Mouse (Mus musculus) cerebellum, postnatal 10 days (tissue): ENCODE measurements around the gene Cpn2.
A peak's percentile ranks its signal among the peaks of the same experiment; 100 is the strongest.

Experiments used
- DNase-seq, 2 experiments: peaks; one replicate each; pipeline ENCODE4 v3.0.0; 2021; ENCODE audit warnings: mixed read lengths in 2 of 2

The Cpn2 gene

DNA sequence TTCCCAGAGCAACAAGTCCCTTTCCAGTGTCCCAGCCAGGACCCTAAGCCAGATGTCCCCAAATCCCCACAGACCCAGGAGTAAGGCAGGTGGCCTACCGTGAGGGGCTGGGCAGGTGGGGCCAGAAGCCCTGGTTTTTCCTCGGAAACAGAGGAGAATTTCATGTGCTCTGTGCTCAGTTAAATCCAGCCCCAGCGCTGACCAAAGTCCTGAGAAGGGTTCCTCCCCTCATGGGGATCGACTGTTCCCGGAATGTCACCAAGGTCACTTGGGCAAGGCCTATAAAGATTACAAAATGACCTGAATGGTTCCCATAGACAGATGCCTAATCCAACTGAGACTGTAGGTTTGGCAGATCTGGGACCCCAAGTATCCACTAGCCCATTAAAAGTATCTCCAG is at the start of gene Cpn2:
Gene Cpn2 (minus strand): TSS at position 141 of the 400 bp plus-strand sequence.
- DNase-seq = no peak

DNA sequence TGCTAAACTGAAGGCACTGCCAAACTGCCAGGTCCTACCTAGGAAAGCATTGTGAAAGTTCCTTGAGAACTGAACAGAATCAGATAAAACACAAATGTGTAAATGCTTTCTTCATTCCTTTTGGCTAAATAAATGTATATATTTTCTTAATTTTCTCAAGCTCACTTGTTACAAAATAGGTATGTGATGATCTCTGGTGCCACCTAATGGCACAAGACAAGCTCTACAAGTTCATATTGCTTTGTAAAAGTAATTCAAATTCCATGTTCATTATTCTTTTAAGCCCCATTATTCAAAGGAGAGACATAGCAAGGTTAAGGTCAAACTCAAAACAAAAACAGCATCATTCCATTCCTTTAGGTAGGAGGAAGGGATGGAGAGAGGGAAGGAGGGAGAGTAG is 46.9 kb upstream of the Cpn2 start:
- peak in 1 of 2 experiments; percentile 41 for DNase-seq

DNA sequence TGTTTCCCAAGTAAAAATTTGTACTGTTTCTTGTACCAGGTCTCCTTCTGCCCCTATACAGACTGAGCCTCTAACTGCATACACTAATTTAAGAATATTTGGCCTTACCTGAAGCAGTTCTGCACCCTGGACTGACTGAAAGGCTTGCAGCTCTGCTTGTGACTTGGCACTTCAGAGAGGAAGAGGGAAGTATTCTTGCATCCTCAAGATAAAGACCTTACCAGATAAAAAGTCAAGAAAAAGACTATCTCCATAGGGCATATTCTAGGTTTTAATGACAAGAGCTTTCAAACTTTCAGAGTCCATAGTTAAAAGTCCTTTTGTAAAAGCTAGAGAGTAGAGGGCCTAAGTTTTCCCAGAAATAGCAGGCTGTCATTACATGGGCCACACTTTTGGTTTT is 43.3 kb upstream of the Cpn2 start, which contains the start of gene Gp5:
Gene Gp5 (minus strand): TSS at position 133 of the 400 bp plus-strand sequence.
- no peak for DNase-seq

DNA sequence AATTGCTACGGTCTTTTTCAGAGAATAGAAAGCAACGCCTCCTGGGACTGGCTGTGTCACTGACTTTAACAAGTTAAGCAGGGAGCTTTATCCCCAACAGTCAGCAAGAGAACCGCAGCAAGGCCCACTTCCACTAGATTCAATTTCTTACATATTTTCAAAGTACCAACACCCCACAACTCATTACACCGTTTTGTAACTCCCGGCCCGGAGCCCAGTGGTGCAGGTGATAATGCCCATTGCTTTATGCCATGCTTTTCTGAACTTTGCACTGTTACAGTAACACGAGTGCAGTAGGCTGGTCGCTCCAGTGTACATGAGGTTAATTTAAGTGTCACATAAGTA is 42.8 kb upstream of the Cpn2 start:
- no peak for DNase-seq

DNA sequence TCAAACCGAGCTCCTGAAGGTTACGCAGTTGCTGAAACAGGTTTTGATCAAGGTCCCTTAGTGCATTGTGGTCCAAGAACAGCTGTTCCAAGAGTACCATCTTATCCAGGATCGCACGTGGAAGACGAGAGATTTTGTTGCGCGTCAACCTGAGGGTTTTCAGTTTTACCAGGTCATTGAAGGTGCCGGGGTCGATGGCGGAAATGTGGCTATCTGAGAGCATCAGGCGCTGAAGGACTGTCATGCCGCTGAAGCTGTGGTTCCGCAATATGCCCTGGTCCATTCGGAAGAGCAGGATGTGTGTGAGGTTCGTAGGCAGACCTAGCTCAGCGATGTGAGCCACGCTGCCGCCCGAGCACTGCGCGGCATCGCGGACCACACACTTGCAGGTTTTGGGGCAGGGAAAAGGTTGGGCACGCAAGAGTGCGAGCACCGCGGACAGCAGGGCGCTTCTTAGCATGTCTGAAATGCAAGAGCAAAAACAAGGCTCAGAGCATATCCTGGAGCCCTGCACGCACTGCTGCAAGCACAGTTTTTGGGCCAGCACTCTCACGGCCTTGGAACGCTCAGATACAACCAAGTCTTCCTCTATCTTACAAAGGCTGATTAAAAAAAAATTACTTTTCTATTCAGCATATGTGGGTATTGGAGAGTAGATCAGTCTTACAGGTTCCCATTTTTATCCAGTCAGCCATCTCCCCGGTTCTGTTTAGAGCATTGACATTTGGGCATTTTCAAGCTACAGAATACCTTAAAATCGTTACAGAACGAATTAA is 42.3 kb upstream of the Cpn2 start:
- peak; percentile 34 to 40 for DNase-seq

DNA sequence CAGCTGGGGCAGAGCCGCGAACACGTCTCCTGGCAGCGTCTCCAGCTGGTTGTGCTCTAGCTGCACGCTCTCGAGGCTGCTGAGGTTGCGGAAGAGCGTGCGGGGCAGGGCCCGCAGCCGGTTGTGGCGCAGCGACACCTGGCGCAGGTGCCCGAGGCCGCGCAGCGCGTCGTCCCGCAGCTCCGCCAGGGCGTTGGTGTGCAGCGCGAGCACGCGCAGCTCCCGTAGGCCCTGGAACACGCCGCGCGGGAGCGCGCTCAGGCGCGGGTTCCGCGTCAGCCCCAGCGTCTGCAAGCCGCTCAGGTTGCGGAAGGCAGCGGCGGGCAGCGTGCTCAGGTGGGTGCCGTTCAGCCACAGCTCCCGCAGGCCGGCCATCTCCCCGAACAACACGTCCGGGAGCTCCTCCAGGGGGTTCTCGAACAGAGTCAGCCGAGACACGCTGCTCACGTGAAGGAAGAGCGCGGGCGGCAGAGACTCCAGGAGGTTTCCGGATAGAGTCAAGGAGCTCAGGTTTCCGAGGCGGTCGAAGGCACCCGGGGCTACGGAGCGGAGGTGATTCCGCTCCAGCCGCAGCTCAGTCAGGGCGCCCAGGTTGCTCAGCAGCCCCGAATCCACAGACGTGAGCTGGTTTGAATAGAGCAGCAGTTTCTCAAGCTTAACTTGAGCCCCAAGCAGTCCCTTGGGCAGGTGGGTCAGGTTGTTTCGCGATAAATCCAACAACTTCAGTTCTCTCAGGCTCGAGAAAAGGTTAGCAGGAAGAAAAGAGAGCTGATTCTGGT is 41.5 kb upstream of the Cpn2 start:
- DNase-seq = peak; percentile 75 to 76

DNA sequence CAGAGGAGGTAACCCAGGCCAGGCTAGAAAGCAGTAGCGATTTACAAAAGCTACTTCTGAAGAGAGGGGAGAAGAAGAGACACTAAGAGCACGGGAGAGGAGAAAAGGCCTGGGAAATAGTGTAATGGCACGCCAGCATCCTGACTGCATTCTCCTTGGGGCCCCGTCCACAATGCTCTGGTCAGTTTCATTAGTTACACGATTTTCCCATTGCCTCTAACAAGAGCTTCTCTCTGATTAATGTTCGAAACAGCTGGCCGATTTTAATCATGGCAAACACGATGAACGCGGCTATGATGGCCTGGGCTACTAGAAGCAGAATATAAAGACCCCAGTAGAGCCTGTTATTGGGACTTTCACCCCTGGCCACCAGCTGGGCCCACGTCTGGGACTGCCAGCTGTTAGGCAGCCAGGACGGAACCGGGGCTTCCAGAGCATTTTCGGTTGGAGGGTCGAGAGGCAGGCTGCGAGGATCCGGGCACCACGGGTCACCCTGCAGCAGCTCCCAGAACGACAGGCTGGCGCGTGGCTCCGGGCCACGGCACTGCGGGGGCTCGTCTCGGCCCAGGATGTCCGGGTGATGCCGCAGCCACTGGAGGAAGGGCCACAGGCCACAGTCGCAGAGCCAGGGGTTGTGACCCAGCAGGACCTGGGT is 40.8 kb upstream of the Cpn2 start:
- peak in 1 of 2 experiments; percentile 60 for DNase-seq

DNA sequence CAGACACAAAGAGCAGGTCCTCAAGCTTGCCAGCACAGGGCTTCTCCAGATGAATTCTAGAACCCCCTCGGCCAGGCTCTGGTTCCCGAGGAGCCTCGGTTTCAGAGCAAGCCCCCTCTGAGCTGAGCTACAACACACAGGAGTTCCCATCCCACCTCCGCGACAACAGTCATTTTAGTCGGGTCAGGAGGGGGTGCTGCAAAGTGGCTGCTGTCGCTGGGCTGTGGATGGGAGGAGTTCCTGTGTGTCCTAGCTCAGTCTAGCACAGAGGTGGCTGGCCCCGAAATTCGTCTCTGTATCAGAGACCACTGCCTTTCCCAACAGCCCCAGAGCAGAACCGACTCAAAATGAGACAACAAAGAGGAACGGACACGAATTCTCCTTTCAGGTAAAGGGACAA is 40.0 kb upstream of the Cpn2 start:
- no peak for DNase-seq

DNA sequence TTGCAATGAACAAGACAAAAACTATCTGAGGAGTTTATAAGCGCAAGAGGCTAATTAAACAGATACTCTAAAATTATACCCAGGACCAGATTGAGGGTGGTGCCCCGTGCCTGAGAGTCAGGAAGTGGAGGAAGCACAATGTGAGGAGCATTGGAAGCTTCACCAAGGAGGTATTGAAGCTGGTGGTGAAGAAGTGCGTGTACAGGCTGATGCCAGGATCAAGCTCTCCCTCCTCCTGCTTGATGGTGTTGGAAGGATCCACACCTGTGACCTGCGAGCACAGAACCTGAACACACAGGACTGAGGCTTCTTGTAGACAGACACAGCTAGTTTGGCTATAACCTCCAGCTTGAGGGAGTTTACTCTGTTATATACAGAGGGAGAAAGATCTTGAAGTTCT is 38.8 kb upstream of the Cpn2 start:
- DNase-seq = no peak

DNA sequence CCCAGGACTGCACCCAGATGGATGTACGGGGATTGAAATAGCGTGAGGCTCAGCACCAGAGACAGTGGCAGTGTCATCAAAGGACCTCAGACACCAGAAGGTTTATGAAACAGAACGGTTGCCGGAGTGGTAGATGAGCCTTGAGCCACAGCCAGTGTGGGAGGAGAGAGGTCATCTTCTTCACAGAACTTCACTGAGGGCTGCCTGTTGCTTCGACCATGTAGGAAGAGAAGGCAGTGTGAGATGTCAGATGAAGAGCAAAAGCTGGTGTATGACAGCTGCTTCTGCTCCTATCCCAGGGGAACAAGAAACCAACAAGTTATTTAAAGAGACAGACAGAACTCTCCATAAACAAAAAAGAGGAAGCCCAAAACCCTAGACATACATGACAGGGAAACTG is 36.9 kb upstream of the Cpn2 start:
- DNase-seq = no peak

DNA sequence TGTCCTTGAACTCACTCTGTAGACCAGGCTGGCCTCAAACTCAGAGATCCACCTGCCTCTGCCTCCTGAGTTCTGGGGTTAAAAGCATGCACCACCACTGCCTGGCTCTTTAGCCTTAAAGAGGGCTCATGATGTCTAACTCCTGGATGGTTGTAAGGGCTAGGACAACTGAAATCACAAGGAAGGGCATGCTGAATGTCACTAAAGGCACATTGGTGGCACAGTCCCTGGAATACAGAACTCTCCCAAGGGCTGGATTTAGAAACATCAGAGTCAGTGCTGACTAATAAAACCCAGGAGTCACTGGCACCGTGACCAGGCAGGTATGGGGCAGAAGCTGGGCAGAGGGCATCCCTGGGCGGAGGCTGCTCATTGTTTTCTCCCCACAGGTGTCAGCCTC is 36.1 kb upstream of the Cpn2 start:
- DNase-seq = no peak

DNA sequence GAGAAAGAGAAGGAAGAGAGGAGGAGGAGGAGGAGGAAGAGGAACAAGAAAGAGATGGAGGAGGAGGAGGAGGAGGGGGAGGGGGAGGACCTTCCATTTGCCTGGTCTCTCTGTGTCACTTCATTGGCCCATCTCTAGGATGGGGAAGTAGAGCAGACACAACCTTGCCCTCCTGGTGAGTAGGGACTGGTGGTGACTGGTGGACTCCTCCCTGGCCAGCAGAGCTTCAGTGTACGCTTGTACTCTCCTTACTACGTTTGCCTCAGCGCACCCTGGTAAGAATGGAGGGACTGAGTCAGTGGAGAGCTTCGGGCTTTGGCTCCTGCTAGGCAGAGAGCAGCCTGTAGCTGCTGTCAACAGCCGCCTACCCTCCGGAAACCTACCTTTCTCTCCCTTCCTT is 35.4 kb upstream of the Cpn2 start:
- no peak for DNase-seq

DNA sequence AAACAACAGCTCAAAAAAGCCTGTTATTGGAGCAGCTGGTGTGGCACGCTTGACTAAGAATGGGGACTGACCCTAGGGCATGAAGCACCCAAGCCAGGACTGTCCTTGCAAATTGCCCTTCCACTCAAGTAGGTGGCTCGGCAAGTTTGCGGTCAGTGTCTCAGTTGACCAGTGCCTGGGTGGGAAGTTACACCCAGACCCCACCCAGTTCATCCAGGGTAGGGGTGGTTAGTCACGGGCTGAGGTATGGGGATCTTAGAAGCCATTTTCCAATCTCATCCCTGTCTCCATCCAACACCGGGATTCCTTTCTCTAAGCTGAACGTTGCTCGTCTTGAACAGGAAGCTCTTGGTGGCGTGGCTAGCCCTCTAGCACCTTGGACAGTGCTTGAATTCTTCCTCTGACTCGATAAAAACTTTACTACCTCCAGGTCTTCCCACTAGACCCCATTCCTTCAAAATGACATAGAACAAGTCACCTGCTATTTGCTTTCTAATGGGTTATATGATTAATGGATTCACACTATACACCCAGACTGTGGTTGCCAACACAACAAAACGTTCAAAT is 32.5 kb upstream of the Cpn2 start:
- DNase-seq = no peak

DNA sequence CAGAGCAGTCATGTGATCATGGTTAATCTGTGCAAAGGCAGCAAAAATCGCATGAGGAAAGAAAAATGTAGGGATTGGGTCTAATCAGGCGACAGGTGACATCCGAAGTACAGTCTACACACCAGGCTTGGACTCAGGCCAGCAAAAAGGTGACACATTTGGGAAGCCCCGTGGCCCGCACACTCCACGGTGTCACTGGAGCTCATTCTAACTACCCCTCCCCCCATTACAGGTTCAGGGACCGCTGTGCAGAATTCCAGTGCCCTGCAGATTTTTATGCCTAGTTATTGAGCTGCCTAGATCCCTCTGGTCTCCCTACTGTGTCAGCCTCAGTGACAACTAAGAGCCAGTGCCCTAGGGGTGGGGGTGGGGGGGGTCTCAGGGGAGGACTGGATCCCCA is 30.2 kb upstream of the Cpn2 start:
- no peak for DNase-seq

DNA sequence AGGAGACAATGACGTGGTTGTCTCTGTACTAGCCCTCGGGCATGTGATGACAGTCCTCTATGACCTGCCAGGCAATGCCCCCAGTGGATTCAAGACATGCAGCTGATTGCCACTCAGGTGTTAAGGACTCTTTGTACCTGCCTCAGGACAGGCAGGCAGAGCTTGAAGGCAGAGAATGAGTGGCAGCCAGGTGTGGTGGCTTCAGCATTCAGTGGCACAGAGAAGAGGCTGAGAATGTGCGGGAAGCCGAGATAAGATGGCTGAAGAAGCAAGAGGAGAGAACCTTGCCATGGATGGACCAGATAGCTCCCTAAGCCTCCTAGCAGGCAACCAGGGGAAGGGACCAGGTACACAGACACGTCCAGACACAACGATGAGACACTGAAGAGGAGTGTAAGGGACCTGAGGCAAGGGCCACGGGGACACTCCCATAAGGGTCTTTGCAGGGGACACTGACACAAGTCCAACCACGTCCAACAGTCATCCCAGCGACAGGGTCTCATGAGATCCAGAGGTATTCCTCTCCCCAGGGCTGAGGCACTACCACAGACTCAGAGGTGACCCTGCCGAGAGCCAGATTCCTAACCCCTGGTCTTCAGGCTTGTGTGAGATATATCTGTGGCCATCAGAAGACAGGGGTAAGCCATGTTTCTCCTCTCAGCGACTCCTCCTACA is 29.4 kb upstream of the Cpn2 start:
- DNase-seq = no peak

DNA sequence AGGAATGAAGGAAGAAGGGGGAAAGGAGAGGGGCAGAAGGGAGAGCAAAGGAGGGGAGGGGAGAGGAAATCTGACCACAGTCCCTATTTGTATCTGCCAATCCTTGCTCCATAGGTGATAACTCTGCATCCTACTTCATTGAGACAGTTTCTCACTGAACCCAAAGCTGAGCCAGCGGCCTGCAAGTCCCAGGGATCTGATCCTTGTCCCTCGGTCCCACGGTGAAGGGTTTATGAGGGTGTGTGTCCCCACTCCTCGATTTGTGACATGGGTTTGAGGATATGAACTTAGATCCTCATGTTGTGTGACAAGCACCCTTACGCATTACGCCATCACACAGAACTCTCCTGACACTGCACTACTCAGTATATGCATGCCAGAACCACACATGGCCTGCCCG is 27.8 kb upstream of the Cpn2 start:
- DNase-seq = no peak

DNA sequence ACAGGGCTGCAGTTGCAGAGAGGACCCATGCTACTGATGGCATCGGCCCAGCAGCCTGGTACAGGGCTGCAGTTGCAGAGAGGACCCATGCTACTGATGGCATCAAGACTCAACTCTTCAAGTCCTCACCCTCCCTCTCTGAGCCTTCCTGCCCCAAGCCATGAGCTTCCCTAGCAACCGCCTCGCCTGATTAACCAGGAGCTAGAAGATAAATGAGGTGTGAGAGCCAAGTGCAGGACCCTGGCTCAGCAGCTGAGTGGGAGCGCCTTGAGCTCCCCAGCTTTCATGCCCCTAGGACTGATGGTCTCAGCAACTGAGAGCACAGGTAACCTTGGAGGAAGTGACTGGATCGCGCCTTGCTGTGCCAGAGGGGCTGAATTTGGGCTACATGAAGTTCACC is 23.1 kb upstream of the Cpn2 start:
- DNase-seq = peak; percentile 66 to 79

DNA sequence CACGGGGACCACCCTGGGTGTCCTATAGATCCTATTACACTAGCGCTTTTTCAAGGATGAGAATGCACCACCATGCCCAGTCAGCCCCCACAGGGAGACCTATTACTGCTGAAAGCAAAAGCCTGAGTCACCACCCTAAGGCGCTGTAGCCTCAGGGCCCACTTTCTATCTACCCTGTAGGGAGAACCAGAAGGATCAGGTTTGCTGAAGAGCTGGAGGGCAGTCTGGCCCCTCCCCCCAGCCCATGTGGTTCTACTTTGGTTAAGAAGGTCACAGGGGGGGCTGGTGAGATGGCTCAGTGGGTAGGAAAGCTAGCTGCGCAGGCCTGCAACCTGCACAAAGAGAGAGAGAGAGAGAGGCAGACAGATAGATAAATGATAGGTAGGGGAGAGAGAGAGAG is 18.4 kb upstream of the Cpn2 start:
- no peak for DNase-seq

DNA sequence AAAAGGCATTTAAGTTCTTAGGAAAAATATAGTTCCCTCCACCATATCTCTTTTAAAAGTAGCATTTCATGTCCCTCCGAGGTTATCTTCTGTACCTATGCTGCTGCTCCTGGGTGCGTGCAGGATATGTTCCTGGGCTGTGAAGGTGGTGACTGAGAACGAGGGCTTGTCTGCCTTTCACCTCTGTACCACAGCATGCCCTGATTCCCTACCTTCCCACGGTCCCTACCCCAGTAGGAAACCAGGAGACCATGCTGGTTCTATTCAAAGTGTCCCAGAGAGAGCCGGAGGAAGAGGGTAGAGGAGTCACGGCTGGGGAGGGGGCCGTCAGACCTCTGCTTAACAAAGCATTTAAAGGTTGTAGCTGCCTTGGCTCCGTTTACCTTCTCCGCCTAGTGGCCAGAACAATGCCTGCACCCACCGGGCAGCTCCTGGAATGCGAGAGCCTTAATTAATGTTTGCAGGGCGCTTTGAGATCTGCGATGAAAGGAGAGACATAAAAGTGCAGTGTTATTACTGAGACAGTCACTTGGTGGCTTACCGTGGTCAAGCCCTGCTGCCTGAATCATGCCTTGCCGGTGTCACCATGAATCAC is 16.5 kb upstream of the Cpn2 start:
- peak; percentile 73 to 77 for DNase-seq

DNA sequence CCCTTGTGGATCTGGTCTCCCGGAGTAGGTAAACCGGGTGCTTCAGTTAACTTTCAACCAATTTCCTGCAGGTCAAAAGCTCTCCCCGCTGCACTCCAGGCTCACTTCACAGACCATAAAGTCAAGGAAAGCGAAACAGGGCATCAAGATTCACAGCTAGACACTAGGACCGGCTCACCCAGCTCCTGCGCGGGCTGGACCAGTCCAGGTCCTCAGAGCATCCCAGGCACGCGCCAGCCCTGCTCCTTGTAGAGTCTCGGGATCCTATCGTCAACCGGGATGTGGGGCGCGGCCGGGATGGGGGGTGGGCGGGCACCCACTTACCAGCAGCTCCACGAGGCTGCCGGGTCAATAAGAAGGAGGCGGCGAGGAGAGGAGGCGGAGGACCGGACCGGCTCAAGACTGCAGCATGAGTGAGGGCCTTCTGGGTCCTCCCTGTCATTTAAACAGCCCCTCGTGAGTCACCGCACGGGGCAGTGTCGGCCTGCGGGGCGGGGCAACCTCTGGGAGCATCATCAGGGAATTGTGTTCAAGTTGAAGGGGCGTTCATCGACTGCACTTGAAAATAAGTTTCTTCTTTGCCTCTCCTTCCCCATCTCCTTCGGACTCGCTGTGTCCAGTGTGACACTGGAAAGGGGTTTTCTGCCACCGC is 15.7 kb upstream of the Cpn2 start, which contains the start of gene Lrrc15:
Gene Lrrc15 (minus strand): TSS at position 413 of the 652 bp plus-strand sequence.
- DNase-seq = peak in 1 of 2 experiments; percentile 32

DNA sequence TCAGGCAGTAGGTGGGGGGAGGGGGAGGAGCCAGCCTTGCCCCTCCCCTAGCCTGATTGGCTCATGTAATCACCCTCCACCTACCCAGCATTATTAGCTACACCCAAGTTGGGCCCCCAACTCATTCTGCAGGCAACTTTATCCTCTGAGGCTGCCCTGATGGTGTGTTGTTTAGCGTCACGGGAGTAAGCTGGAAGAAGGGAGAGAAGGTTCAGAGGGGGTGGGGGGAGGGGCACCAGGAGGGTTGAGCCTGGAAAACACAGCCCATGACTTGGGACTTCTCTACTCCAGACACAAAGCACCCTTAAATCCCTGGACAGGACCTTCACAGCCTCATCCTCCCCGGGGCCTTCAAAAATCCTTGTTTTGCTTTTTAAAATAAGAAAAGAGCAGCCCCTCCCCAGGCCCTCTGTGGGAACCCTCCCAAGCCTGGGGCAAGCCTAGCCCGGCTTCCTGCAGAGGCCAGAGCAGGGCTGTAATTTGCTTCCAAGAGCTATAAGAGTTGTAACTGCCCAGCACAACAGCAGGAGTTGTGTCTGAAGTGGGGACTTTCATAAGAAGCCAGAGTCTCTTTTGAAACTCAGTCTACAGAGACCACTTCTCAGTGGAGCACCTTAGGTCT is 13.5 kb upstream of the Cpn2 start:
- DNase-seq = no peak
